Mouse (Mus musculus) frontal cortex, postnatal 10 days (tissue): ENCODE results near the gene Rgs10.

ENCODE experiments used
- DNase-seq, 2 experiments: peaks; one replicate each; pipeline ENCODE4 v3.0.0; 2022; ENCODE audit warnings: low spot score in 2 of 2, mixed read lengths in 1 of 2

Gene Rgs10

GRCm38 (mm10) chr7:128374156-128374555, 44.4 kb downstream of the Rgs10 start:
- DNase-seq, result no peak

GRCm38 (mm10) chr7:128373751-128374150, 44.8 kb downstream of the Rgs10 start:
- no peak for DNase-seq

- no peak for DNase-seq
Measured at GRCm38 (mm10) chr7:128372331-128372730, 46.2 kb downstream of the Rgs10 start.

- no peak for DNase-seq
Measured at GRCm38 (mm10) chr7:128369366-128369765, 49.2 kb downstream of the Rgs10 start.

GRCm38 (mm10) chr7:128368828-128369227, 49.7 kb downstream of the Rgs10 start:
- no peak for DNase-seq

- no peak for DNase-seq
Measured at GRCm38 (mm10) chr7:128366654-128367053, 51.9 kb downstream of the Rgs10 start.

- no peak for DNase-seq
Measured at GRCm38 (mm10) chr7:128365096-128365715, 53.4 kb downstream of the Rgs10 start.

GRCm38 (mm10) chr7:128364526-128364925, 54.0 kb downstream of the Rgs10 start:
- no peak for DNase-seq

GRCm38 (mm10) chr7:128363806-128364205, 54.8 kb downstream of the Rgs10 start:
- DNase-seq, result no peak

- no peak for DNase-seq
Measured at GRCm38 (mm10) chr7:128362916-128363315, 55.6 kb downstream of the Rgs10 start.

GRCm38 (mm10) chr7:128359741-128360140, 58.8 kb downstream of the Rgs10 start:
- no peak for DNase-seq

- no peak for DNase-seq
Measured at GRCm38 (mm10) chr7:128359164-128359563, 59.4 kb downstream of the Rgs10 start.

- no peak for DNase-seq
Measured at GRCm38 (mm10) chr7:128358741-128359140, 59.8 kb downstream of the Rgs10 start.

GRCm38 (mm10) chr7:128356868-128357755, 61.4 kb downstream of the Rgs10 start:
- DNase-seq, result no peak

- no peak for DNase-seq
Measured at GRCm38 (mm10) chr7:128355463-128355862, 63.1 kb downstream of the Rgs10 start.

- no peak for DNase-seq
Measured at GRCm38 (mm10) chr7:128352721-128353120, 65.8 kb downstream of the Rgs10 start.

- no peak for DNase-seq
Measured at GRCm38 (mm10) chr7:128351176-128351575, 67.4 kb downstream of the Rgs10 start.

GRCm38 (mm10) chr7:128350316-128350715, 68.2 kb downstream of the Rgs10 start:
- DNase-seq, result no peak

- DNase-seq, result no peak
Measured at GRCm38 (mm10) chr7:128349751-128350150, 68.8 kb downstream of the Rgs10 start.

- DNase-seq, result peak in 1 of 2 experiments; percentile 35
Measured at GRCm38 (mm10) chr7:128348608-128349007, 70.0 kb downstream of the Rgs10 start.

- DNase-seq, result no peak
Measured at GRCm38 (mm10) chr7:128346991-128347390, 71.6 kb downstream of the Rgs10 start.

- DNase-seq, result no peak
Measured at GRCm38 (mm10) chr7:128346522-128346921, 72.0 kb downstream of the Rgs10 start.

GRCm38 (mm10) chr7:128345691-128346090, 72.9 kb downstream of the Rgs10 start:
- no peak for DNase-seq
